Mouse (Mus musculus) CD4-positive, CD25-positive, alpha-beta regulatory T cell, adult 2 months (primary cell): ENCODE data around the gene Aurka.

Source experiments
- DNase-seq: peaks from one replicate; pipeline ENCODE4 v3.0.0-alpha.2; 2012; ENCODE audit warnings: low read depth, low spot score

The Aurka gene

GRCm38 (mm10) chr2:172381898-172382297, 11.6 kb upstream of the Aurka start:
- DNase-seq: no peak

DNA sequence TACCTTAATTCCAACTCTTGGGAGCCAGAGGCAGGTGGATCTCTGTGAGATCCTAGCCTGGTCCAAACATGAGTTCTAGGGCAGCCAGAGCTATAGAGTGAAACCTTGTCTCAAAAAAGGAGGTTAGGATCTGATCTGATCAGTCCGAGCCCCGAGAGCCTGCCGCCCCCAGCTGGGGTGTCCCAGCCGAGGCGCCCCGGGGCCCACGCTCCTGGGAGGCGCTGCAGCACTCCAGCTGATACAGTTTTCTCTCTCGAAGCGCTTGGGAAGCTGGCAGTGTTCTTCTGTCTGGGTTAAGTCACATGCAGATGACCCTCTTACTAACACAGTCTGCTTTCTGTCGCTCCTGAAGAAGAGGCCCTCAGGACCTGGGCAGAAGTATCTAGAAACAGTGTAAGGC, 11.0 kb upstream of the Aurka start:
- DNase-seq: no peak

DNA sequence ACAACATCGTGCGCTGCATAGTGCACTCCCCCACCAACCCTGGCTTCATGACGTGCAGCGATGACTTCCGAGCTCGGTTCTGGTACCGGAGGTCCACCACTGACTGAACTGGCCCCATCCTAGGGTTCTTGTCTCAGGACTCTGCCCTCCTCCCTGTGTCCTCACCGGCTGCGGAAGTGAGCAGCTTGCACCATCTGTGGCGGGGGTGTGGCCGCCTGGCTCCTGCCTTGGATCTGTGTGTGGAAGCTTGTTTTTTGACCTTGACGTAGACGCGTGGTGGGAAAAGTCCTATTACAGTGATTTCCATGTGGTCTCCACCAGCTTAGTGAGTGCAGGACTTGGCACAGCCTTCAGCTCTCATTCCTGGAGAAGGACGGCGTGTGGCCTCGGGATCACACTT, 10.2 kb upstream of the Aurka start:
- DNase-seq: no peak

- peak; percentile 84 for DNase-seq
Observed at GRCm38 (mm10) chr2:172378332-172378731, 8.0 kb upstream of the Aurka start.

GRCm38 (mm10) chr2:172376999-172377515, 6.7 kb upstream of the Aurka start:
- DNase-seq: no peak

DNA sequence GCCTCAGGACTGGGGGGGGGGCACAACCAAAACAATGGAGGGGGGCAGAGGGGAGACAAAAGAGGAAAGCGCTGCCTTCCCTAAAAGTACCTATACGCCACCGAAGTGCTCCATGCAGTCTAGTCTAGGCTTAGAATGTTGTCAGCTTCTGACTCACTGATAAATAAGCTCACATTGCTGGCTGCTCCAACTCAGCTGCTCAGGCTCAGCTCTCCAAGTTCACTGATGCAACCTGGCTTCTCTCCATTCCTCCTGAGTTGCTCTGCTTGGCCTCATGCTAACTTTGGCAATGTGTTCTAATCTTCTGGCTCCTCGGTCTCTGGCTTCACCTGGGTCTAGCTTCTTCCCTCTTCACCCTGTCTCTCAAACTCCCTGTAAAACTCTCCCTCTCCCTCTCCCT, 6.2 kb upstream of the Aurka start:
- DNase-seq: no peak

GRCm38 (mm10) chr2:172371258-172371657, 923 bp upstream of the Aurka start:
- no peak for DNase-seq

DNA sequence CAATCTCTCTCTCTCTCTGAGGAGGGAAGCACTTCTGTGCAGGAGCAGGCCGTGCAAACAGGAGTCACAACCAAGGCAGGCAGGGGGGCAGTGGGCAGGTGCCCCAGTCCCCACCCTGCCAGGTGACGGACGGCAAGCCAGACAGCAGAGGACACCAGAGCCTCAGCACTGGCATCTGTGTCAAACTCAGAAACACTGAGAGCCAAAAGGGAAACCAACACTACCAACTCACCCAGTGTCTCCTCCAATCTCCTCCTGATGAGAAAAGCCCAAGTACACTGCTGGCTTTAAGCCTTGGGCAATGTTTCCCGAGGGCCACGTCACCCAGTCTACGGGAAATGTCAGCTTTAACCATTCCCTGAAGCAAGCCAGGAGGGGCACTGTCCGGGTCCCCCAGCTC, 7.2 kb downstream of the Aurka start:
- no peak for DNase-seq

GRCm38 (mm10) chr2:172355833-172356232, 14.5 kb downstream of the Aurka start:
- no peak for DNase-seq

DNA sequence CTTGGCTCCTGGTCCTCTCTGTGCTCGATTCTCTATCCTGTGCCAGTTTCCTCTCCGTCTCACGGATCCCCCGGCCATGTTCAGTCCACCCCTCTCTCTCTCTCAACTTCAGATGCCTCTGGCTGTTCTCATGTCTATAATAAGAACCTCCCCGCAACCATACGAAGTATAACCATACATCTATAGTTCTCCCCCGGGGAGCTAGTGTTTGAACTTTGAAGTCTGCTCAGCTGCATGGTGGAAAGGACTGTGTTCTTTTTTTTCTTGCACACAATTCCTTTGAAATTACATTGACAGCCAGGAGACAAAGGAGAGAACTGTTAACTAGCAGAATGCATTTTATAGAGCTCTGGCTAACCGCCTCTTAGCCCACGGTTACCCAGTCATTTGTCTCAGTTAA, 15.6 kb downstream of the Aurka start:
- DNase-seq: no peak

DNA sequence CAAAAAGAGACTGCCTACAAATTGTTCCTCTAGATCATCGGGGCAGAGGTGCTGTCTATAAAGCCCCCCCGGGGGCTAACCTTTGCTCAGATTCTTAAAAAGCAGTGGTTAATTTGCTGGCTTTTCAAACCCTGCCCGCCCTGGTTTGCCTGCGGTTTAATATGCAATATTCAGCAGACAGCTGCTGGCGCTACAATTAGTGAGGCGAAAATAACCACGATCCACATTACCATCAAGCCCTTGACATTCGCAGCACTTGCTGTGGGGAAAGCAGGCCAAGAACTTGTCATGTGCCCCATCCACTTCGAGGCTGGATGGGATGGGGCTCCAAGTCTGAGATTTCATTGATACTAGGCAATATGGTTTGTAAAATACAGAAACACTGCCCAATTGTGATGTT, 17.1 kb downstream of the Aurka start:
- DNase-seq: no peak

DNA sequence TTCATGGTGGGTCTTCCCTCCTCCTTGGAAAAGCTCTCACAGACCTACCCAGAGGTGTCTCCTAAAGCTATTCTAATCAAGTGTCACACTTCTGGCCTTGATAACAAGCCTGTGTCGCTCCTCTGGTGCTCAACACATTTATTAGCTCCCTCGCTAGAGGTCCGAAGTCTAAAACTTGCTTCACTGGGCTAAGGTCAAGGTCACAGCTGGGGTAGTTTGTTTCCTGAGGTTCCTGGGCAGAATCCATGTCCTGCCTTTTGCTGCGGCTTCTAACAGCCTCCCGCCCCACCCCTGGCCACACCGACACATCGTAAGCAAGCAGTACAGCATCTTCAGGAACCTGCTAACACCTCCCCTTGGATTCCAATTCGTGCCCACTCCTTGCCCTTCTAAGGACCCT, 19.6 kb downstream of the Aurka start:
- DNase-seq: no peak

- DNase-seq: no peak
Observed at GRCm38 (mm10) chr2:172349776-172350175, 20.6 kb downstream of the Aurka start.

GRCm38 (mm10) chr2:172348297-172348950, 21.9 kb downstream of the Aurka start:
- DNase-seq: no peak

GRCm38 (mm10) chr2:172346933-172347611, 23.3 kb downstream of the Aurka start:
- DNase-seq: peak; percentile 10

GRCm38 (mm10) chr2:172346034-172346929, 24.1 kb downstream of the Aurka start:
- DNase-seq: peak; percentile 41

DNA sequence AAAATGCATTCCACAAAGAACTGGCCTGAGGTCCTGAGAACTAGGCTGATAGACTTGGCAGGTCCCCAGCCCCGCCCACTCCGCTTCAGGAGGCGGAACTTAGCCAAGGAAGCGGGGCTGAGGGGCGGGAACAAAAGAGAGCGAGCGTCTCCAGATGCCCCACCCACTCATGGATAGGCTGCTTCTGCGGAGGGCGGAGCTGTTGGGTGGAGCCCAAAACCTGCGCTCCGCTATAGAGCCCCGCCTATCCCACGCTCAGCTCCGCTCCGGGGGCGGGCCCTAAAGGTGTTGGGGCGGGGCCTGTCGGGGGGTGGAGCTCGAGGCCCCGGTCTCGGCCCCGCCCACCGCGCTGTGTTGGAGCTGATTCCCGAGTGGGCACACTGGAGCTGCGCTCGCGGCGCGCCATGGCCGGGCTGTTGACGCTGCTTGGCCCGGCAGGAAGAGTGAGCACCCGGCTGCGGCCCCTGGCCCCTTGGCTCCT, 25.0 kb downstream of the Aurka start, which contains the start of gene Fam210b:
TSS of gene Fam210b (plus strand) at position 308 of the 481 bp plus-strand sequence.
- peak; percentile 99 for DNase-seq

- peak; percentile 5 for DNase-seq
Observed at GRCm38 (mm10) chr2:172344669-172345068, 25.7 kb downstream of the Aurka start.

DNA sequence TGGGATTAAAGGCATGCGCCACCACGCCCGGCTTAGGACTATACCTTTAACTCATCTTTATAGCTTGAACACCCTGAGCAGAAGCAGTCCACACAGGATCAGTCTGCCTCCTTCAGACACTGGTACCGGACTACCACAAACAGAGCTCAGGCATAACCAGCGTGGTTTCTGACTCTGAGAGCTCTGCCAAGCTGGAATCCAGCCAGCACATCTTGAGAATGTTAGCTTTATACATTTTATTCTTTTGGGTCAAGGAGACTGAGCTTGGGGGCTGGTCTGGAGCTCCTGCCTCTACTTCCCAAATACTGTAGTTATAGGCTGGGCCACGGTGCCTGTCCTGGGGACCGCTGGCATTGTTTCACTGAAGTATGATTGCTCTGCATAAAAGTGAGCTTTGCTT, 26.6 kb downstream of the Aurka start:
- DNase-seq: no peak

- DNase-seq: no peak
Observed at GRCm38 (mm10) chr2:172341606-172342005, 28.7 kb downstream of the Aurka start.

DNA sequence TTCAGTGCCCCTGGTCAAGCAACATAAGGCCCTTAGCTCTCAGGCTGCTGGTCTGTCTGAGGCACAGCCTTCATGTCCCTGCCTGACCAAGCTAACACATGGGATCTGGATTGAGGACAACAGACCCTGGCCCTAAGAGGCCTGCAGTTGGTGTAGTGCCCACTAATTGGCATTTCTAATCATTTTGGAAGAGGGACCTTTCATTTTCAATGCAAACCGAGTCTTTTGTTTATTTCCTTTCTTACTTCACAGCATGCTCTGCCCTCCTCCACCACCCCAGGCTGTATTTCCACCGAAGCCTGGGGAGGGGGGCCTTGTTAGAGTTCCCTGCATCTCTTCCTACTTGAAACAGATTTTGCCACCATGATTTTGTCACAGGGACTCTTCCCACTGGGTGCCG, 29.4 kb downstream of the Aurka start:
- DNase-seq: no peak
